In genomic region chr5:34526477-34526775, GRCm38 (mm10) we compare ENCODE assay signal across 9 mouse cellular contexts. TPM values are rescaled to one million over a fixed set of nuclear protein-coding genes. Genes with fewer than 3 reads are reported as not detected.
A peak's percentile ranks its signal among the peaks of the same experiment; 100 is the strongest.
DNase-seq lines count a peak whose midpoint lies in the region; ATAC-seq and TF ChIP-seq lines count a peak whose summit lies in the region.
"Had no signal": no experiment of that assay in that cellular context is flagged by ENCODE, and none has a peak within 500 bp of the region (broad histone marks: within the 10 kb centered on the region; RNA-seq: fewer than 3 reads in every experiment).

No protein-coding gene starts in this region.

- TF ChIP-seq CTCF in kidney, adult 2 months (conservative IDR thresholded peaks at IDR 0.05; ENCODE audit: insufficient read depth, insufficient read length, low read depth, low read length), result no peak
- no peak for TF ChIP-seq CTCF in CH12.LX (conservative IDR thresholded peaks at IDR 0.05 in 1 of 2, IDR thresholded peaks at IDR 0.05 in 1 of 2; ENCODE audit: low read depth in 2 of 2, low read length in 2 of 2)

- no peaks in the 10 kb centered on the region for H3K36me3 ChIP-seq in kidney, adult 2 months (ENCODE audit: control insufficient read depth, insufficient read depth, low read length)
- H3K36me3 ChIP-seq in CH12.LX (replicated peaks in 1 of 2; ENCODE audit: control insufficient read depth in 1 of 2, insufficient read depth in 1 of 2, low read length in 1 of 2), result peaks cover 0 to 16% of the 10 kb centered on the region in 2 experiments
- H3K36me3 ChIP-seq in liver, embryonic 12.5 days, result no peaks in the 10 kb centered on the region
- H3K36me3 ChIP-seq: embryonic facial prominence, embryonic 12.5 days had no signal

- TF ChIP-seq POLR2A in kidney, adult 2 months (IDR thresholded peaks at IDR 0.05; ENCODE audit: low read depth, low read length), result no peak
- TF ChIP-seq POLR2A in CH12.LX (IDR thresholded peaks at IDR 0.05; ENCODE audit: low read depth, low read length), result no peak

- no peaks in the 10 kb centered on the region for H3K79me2 ChIP-seq in CH12.LX (replicated peaks; ENCODE audit: control insufficient read depth, extremely low read depth, insufficient read depth, poor library complexity, severe bottlenecking)

- no peak for ATAC-seq in liver, embryonic 12.5 days

- TF ChIP-seq EP300 in CH12.LX (IDR thresholded peaks at IDR 0.05; ENCODE audit: low read length), result no peak

- no peaks in the 10 kb centered on the region for H3K9me3 ChIP-seq in CH12.LX (replicated peaks; ENCODE audit: low read length)
- no peaks in the 10 kb centered on the region for H3K9me3 ChIP-seq in liver, embryonic 12.5 days (replicated peaks)
- H3K9me3 ChIP-seq: embryonic facial prominence, embryonic 12.5 days had no signal

- H3K27ac ChIP-seq in kidney, adult 2 months (ENCODE audit: insufficient read depth, low read depth, low read length), result peak overlapping the region; percentile 49; the same call in 1 of the 2 replicates
- no peak overlapping the region for H3K27ac ChIP-seq in CH12.LX (ENCODE audit: insufficient read depth, low read depth)
- peak overlapping the region; percentile 77 for H3K27ac ChIP-seq in liver, embryonic 12.5 days
- H3K27ac ChIP-seq: embryonic facial prominence, embryonic 12.5 days had no signal

- dilution Hi-C loops in CH12.LX (cut with MboI; ENCODE audit: extremely low pct_ligation_motif_present, extremely low pct_unique_long_range_greater_than_20kb, low sequenced_read_pairs), result no loop called here

- in situ Hi-C loops in CH12.LX (cut with MboI; ENCODE audit: low pct_ligation_motif_present, low pct_unique_long_range_greater_than_20kb, low sequenced_read_pairs), result loop anchor here (5.0 to 25.0 kb wide), 2 partner anchors 111 to 511 kb away; partner anchors contain the start of genes Hgfac and Mfsd10

- peak overlapping the region; percentile 84 for H3K4me2 ChIP-seq in CH12.LX (ENCODE audit: insufficient read depth, low read depth, poor library complexity, severe bottlenecking)
- H3K4me2 ChIP-seq in liver, embryonic 12.5 days, result peak overlapping the region; percentile 87

- DNase-seq in kidney, adult 2 months, result no peak
- no peak for DNase-seq in kidney, postnatal 25 days
- no peak for DNase-seq in CH12.LX (ENCODE audit: extremely low read depth)
- DNase-seq in ZHBTc4 (ENCODE audit: low read depth, low spot score), result peak; percentile 62
- DNase-seq in layer of hippocampus, adult 11-12 months (ENCODE audit: low spot score), result no peak
- DNase-seq in layer of hippocampus, postnatal 10 days (ENCODE audit: low spot score in 2 of 2), result no peak
- DNase-seq in gastrocnemius, postnatal 36 days, result no peak

- H3K4me1 ChIP-seq in kidney, adult 2 months (ENCODE audit: control insufficient read depth, insufficient read depth, low read length), result peaks cover 28% of the 10 kb centered on the region
- H3K4me1 ChIP-seq in CH12.LX (ENCODE audit: control insufficient read depth in 1 of 2, insufficient read depth in 2 of 2), result peaks cover 39 to 59% of the 10 kb centered on the region in 2 experiments
- H3K4me1 ChIP-seq in liver, embryonic 12.5 days, result peaks cover 62% of the 10 kb centered on the region
- H3K4me1 ChIP-seq: embryonic facial prominence, embryonic 12.5 days had no signal

- H3K27me3 ChIP-seq in kidney, adult 2 months (replicated peaks; ENCODE audit: control insufficient read depth, insufficient read depth, low read length), result no peaks in the 10 kb centered on the region
- no peaks in the 10 kb centered on the region for H3K27me3 ChIP-seq in CH12.LX (replicated peaks)
- H3K27me3 ChIP-seq in liver, embryonic 12.5 days (replicated peaks), result no peaks in the 10 kb centered on the region; the same call in 1 of the 2 replicates

- peak overlapping the region; percentile 90 for H3K4me3 ChIP-seq in kidney, adult 2 months (ENCODE audit: insufficient read depth, low read depth, low read length)
- peak overlapping the region in 2 of 3 experiments; percentile 54 to 68 for H3K4me3 ChIP-seq in CH12.LX (replicated peaks in 1 of 3; ENCODE audit: low read depth in 2 of 3, low read length in 2 of 3, poor library complexity in 1 of 3)
- H3K4me3 ChIP-seq in liver, embryonic 12.5 days, result peak overlapping the region; percentile 71

- peak overlapping the region; percentile 72; the same call in 1 of the 2 replicates for H3K9ac ChIP-seq in CH12.LX (ENCODE audit: insufficient read depth, low read depth)
- H3K9ac ChIP-seq in liver, embryonic 12.5 days, result peak overlapping the region; percentile 77

- TF ChIP-seq RAD21 in CH12.LX (IDR thresholded peaks at IDR 0.05; ENCODE audit: low read depth, low read length), result no peak

- 73% methylated on average over 5 of the region's 5 CpGs for WGBS in kidney, adult 2 months
- WGBS in liver, embryonic 12.5 days (ENCODE audit: insufficient replicate concordance), result 34% methylated on average over 5 of the region's 5 CpGs

- intact Hi-C loops in gastrocnemius, postnatal 36 days (cut with DNase I), result no loop called here

TF ChIP-seq in CH12.LX, 34 proteins besides CTCF, POLR2A, EP300 and RAD21:
- TF ChIP-seq PAX5 (IDR thresholded peaks at IDR 0.05; ENCODE audit: low read length), result no peak
- TF ChIP-seq MAX (IDR thresholded peaks at IDR 0.05; ENCODE audit: low read length), result no peak
- TF ChIP-seq SMC3 (IDR thresholded peaks at IDR 0.05; ENCODE audit: low read depth, low read length), result no peak
- no peak for TF ChIP-seq SIN3A (IDR thresholded peaks at IDR 0.05; ENCODE audit: low read length)
- TF ChIP-seq USF1 (IDR thresholded peaks at IDR 0.05; ENCODE audit: low read depth, low read length), result no peak
- TF ChIP-seq IRF4 (IDR thresholded peaks at IDR 0.05; ENCODE audit: low read depth, low read length), result no peak

RNA-seq across cellular contexts. Expression of gene Sh3bp2, which starts 0.8 kb away (rescaled TPM):
- polyA plus RNA-seq in kidney, adult 2 months (2012; rRNA removed), result 8.1 and 8.6 TPM in 2 replicates
- total RNA-seq in CH12.LX (2012; rRNA removed), result 5.9 and 7.3 TPM in 2 replicates
- total RNA-seq in CH12.LX (2014; rRNA removed), result 5.8 and 6.5 TPM in 2 replicates
- polyA plus RNA-seq in CH12.LX (2012; ENCODE audit: insufficient read length, low read depth), result 10.5 and 11.0 TPM in 2 replicates
- 4.0 and 5.0 TPM in 2 replicates for polyA plus RNA-seq in liver, embryonic 12.5 days (2016; fragmentation: Nextera tagmentation; extraction: Ambion mirVana)
- 10 to 100 TPM in 1 of 2 experiments, 1 to 10 TPM in 1; 9.8 to 11.4 TPM for total RNA-seq in layer of hippocampus, postnatal 10 days (2021)
- 1 to 10 TPM in 1 of 2 experiments, under 1 TPM in 1; 0.82 to 1.5 TPM for total RNA-seq in gastrocnemius, postnatal 36 days (2021)

RNA-seq across cellular contexts. Expression of gene Tnip2, which starts 12.6 kb away (rescaled TPM):
- polyA plus RNA-seq in kidney, adult 2 months (2012; rRNA removed), result 11.4 and 13.6 TPM in 2 replicates
- total RNA-seq in CH12.LX (2012; rRNA removed), result 21.9 and 23.4 TPM in 2 replicates
- 16.0 and 17.7 TPM in 2 replicates for total RNA-seq in CH12.LX (2014; rRNA removed)
- polyA plus RNA-seq in CH12.LX (2012; ENCODE audit: insufficient read length, low read depth), result 26.8 and 30.6 TPM in 2 replicates
- 7.4 and 10.9 TPM in 2 replicates for polyA plus RNA-seq in liver, embryonic 12.5 days (2016; fragmentation: Nextera tagmentation; extraction: Ambion mirVana)
- total RNA-seq in layer of hippocampus, postnatal 10 days (2021), result 10 to 100 TPM; 14.0 to 17.3 TPM
- 1 to 10 TPM; 3.0 to 3.2 TPM for total RNA-seq in gastrocnemius, postnatal 36 days (2021)

RNA-seq across cellular contexts. Expression of gene Add1, which starts 47.0 kb away (rescaled TPM):
- polyA plus RNA-seq in kidney, adult 2 months (2012; rRNA removed), result 129 and 135 TPM in 2 replicates
- total RNA-seq in CH12.LX (2012; rRNA removed) (32.1 and 45.0 TPM in 2 replicates), CH12.LX (2014; rRNA removed) (28.0 and 28.1 TPM in 2 replicates)
- polyA plus RNA-seq in CH12.LX (2012; ENCODE audit: insufficient read length, low read depth), result 46.0 and 48.7 TPM in 2 replicates
- 164 and 166 TPM in 2 replicates for polyA plus RNA-seq in liver, embryonic 12.5 days (2016; fragmentation: Nextera tagmentation; extraction: Ambion mirVana)
- total RNA-seq in layer of hippocampus, postnatal 10 days (2021), result 100 to 1,000 TPM; 348 to 373 TPM
- total RNA-seq in gastrocnemius, postnatal 36 days (2021), result 10 to 100 TPM; 58.7 to 67.4 TPM

Comparison
In these comparisons a context has a peak if more than half of its experiments do, and no peak if none do; other contexts are left out.
1. RNA of gene Add1, which starts 47.0 kb away (total RNA-seq): 348 to 373 TPM in layer of hippocampus, postnatal 10 days; 58.7 to 67.4 TPM in gastrocnemius, postnatal 36 days and 28.0 to 45.0 TPM in CH12.LX; every median in the first group is over 4 times any median in the second.
2. Peak in every context shown above with its lines, with median percentiles within 50 percentile points of each other: H3K4me3 ChIP-seq.